Mouse (Mus musculus): ENCODE measurements around the gene Cask.
A peak's percentile ranks its signal among the peaks of the same experiment; 100 is the strongest.

The Cask gene

GRCm38 (mm10) chrX:13518019-13518418, 333.1 kb downstream of the Cask start:
- DNase-seq (ENCODE audit: low read depth), result no peak

- DNase-seq (ENCODE audit: low read depth), result no peak
Measured at GRCm38 (mm10) chrX:13516451-13516850, 334.7 kb downstream of the Cask start.

DNA sequence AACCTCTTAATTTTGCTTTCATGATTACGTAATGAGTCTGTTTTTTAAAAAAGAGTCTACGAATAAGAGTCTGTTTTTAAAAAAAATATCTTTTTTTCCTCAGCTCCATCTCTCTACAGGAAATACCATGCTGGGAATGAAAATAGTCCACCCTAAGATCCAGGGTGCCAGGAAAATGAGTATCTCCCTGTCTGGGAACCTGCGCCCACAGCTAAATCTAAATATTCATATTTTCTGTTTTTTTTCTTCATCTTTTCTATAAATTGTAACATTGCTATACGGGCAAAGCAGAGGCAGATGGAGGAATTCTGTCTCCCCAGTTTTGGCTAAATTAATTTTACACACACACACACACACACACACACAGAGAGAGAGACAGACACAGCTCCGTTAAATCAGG, 337.3 kb downstream of the Cask start:
- DNase-seq (ENCODE audit: low read depth), result no peak

GRCm38 (mm10) chrX:13513127-13513526, 338.0 kb downstream of the Cask start:
- no peak for DNase-seq (ENCODE audit: low read depth)

GRCm38 (mm10) chrX:13506376-13506775, 344.8 kb downstream of the Cask start:
- DNase-seq (ENCODE audit: low read depth), result no peak

GRCm38 (mm10) chrX:13504389-13504788, 346.8 kb downstream of the Cask start:
- no peak for DNase-seq (ENCODE audit: low read depth)

- peak; percentile 67 for DNase-seq (ENCODE audit: low read depth)
Measured at GRCm38 (mm10) chrX:13502862-13503375, 348.2 kb downstream of the Cask start.

DNA sequence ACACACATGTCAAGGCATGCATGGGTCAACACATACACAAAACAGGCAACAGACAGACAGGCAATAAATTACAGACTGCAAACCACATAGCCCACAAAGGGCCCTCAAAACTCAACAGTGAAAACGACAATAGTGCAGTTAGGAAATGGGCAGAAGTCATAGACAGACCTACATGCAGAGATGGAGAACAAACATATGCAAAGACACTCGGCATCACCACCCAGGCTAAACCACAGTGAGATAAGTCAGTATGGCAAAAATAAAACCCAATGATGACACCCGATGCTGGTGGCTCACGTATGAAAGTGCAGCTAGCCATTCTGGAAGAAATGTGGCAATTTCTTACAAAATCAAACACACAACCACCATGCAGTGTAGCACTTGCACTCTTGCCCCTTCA, 350.9 kb downstream of the Cask start:
- DNase-seq (ENCODE audit: low read depth), result no peak

- no peak for DNase-seq (ENCODE audit: low read depth)
Measured at GRCm38 (mm10) chrX:13494892-13495703, 356.1 kb downstream of the Cask start.

DNA sequence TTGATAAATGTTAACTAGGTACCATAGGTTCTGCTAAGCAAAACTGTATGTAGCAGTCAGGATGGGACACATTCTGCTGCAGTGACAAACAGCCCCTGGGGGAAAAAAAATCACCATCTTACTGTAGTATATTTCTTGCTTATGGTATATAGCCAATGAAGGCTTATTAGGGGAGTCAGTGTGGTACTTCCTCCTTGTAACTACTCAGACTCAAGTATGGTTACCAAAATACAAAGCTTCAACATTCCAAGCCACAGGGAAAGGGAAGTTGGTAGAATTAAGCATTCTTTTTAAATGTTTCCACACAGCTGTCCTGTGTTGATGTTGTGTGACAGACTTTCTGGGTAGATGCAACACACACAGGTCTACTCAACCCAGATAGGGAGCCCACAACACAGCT, 358.2 kb downstream of the Cask start:
- DNase-seq (ENCODE audit: low read depth), result no peak

GRCm38 (mm10) chrX:13490941-13491340, 360.2 kb downstream of the Cask start:
- no peak for DNase-seq (ENCODE audit: low read depth)

GRCm38 (mm10) chrX:13489761-13490160, 361.4 kb downstream of the Cask start:
- DNase-seq (ENCODE audit: low read depth), result no peak

- DNase-seq (ENCODE audit: low read depth), result no peak
Measured at GRCm38 (mm10) chrX:13489001-13489400, 362.2 kb downstream of the Cask start.

DNA sequence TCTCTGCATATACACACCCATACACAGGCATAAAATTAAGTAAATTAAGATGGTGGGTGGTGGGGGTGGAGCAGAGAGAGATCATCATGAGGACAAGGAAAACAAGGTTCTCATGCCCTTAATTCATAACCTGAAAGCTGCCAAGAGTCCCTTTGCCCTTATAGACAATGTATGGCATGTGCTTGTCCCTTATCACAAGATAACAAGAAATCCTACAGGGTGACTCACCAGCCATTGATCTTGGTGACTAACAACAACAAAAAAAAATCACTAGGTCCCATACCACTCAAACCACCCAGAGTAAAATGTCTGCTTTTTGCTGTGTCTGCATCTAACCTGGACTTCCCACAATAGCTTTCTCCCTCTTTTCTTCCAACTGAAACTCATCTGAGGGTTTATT, 366.7 kb downstream of the Cask start:
- no peak for DNase-seq (ENCODE audit: low read depth)

DNA sequence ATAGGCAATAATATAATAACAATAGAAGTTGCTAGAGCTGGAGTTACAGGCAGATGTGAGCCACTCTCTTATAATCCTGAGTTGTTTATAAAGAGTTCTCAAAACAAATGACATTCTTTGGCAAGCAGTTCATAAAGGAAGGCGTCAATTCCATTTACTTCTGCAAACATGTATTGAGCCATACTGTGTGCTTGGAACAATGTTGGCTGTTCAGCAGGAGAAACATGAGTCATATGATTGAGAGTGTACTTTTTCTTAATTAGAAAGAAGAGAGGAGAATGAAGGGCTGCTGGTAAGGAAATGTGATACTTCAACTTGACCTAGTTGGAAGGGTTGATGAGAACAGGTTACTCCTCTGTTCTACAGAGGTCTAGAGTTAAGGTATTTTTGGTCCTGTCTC, 368.6 kb downstream of the Cask start:
- no peak for DNase-seq (ENCODE audit: low read depth)

DNA sequence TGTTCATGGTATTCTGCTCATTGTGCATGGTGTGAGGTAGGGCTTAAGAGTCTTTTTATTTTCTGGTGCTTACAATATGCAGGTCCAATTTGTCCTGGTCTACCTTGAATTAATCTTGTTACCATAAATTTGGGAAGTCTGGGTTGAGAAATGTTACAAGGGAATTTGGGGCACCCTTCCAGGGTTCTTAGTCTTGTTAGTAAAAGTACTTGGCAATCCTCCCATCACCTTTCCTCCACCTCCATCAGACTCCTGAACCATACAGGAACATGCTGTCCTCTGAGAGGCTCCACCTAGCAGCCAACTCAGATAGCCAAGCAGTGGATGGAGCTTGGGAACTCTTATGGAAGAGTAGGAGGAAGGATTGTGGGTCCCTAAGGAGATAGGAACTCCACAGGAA, 371.6 kb downstream of the Cask start:
- no peak for DNase-seq (ENCODE audit: low read depth)

DNA sequence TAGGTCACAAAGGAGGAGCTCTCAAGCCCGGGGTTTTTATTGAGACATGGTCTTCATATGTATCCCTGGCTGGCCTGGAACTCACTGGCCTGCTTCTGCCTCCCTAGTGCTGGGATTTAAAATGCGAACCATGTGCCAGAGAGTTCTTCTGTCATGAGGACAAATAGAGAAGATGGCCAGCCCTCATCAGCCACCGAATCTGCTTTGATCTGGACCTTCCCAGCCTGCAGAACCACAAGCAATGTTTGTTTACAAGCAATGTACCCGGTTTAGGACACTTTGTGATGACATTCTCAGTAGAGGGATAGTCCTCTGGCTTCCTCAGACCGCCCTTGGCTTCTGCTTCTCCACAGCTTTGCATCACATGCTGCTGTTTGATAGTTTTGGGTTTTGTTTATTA, 372.9 kb downstream of the Cask start:
- no peak for DNase-seq (ENCODE audit: low read depth)

DNA sequence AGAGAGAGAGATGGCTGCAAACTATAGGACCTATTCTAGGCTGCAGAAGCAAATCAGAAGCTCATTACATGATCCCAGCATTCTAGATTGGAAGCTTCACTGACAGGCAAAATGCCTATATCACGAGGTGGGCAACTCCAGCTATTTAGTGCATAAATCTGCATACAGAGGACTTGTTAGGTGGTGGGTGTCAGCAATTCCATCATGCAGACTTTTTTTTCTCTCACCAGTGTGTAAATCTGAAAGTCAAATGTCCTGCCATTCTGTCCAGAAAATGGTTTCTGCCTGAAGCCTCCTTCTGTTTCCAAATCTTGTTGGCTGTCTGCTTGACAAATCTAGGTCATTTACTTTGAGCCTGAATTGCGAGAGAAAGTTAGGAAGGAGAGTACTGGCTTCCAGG, 373.6 kb downstream of the Cask start:
- DNase-seq (ENCODE audit: low read depth), result no peak

DNA sequence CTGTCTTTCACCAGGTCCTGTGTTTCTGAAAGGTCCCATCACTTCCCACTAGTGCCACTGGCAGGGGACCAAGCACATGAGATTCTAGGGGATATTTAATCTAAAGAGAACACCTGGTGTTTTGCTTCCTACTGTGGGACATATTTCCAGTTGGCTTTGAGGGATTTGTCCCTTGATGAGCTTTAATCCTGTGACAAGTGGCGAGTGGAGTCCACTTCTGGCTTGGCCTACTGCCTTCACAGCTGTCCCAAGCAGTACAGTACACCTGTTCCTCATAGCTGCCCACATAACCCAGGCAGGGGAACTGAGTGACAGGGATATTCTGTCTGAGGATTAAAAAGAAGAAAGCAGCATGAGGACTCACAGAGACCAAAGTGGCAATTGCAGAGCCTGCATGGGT, 375.8 kb downstream of the Cask start:
- DNase-seq (ENCODE audit: low read depth), result no peak

DNA sequence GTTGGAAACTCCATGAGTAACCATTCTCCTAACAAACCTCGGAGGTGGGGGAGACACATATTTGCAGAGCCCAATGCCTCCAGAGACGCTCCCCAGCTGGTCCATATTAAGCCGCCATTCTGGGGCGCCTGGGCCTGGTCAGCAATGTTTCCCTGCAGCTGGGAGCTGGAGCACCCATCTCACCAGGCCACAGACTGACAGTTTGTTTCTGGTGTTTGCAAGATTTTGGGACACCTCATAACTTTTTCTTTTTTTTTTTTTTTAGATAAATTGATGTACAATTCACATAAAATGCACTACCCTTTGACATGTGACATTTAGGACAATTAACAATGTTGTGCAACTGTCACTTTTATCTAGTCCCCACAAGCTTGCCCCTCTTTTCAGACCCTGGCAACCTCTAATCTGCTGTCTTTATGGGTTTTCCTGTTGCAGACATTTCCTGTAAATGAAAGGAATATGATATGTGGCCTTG, 378.4 kb downstream of the Cask start:
- peak; percentile 71 for DNase-seq (ENCODE audit: low read depth)

- DNase-seq (ENCODE audit: low read depth), result no peak
Measured at GRCm38 (mm10) chrX:13471925-13472324, 379.2 kb downstream of the Cask start.

GRCm38 (mm10) chrX:13469160-13470116, 381.7 kb downstream of the Cask start:
- no peak for DNase-seq (ENCODE audit: low read depth)

GRCm38 (mm10) chrX:13467121-13467571, 384.0 kb downstream of the Cask start:
- no peak for DNase-seq (ENCODE audit: low read depth)

Measured in fibroblast of lung, adult 2 months (primary cell).